Mouse (Mus musculus): ENCODE measurements around the gene Gm26992. TPM values are rescaled to one million over a fixed set of nuclear protein-coding genes. Genes with fewer than 3 reads are reported as not detected.

Gm26992 gene
- total RNA-seq, 4 experiments from 2014 or later: not detected

DNA sequence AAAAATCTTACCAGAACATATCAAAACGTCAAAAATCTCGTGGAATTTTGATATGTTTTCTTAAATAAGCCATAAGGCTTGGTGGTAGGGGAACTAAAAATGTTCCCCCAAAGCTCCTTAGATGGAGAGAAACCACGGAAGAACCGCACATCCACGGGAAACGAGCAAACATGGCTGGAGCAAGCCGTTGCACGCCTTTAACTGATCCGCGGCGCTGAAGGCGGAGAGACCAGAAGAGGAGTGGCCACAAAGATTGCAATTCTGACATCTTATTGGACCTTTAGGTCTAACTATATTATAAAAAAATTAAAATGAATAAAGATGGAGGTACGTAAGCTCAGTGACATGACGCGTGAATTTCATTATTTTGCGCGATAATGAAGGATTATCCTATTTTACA, 61.2 kb downstream of the Gm26992 start:
- no peak for DNase-seq (ENCODE audit: low spot score)

DNA sequence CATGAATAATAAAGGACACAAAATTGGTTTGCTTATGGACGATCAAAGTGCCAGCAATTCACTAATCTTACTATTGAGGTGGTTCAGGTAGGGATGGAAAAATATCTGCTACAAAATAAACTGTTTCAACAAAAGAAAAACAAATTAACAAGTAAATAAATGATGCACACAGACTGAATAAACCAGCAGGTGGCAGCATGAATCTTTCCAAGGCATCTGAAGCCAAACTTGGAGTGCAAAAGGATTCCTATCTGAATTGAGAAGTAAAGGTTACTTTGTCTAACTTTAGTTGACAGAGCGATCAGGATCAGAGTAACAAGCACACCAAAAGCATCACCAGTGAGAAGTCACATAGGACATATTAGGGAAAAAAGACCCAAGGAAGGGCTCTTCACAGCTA, 62.2 kb downstream of the Gm26992 start:
- DNase-seq (ENCODE audit: low spot score): peak; percentile 25

DNA sequence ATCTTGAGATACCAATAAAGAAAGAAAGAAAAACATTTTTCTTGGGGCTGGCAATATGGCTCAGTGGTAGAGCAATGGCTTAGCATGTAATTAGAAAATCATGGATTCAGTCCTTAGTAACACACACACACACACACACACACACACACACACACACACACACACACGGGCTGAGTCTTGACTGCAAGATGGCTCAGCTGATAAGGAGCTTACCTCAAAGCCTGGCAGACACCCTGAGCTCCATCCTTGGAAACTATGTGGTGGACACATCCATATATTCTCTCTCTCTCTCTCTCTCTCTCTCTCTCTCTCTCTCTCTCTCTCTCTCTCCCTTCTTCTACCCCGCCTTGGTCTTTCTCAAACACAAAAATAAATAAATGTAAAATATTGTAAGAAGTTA, 69.0 kb downstream of the Gm26992 start:
- DNase-seq (ENCODE audit: low spot score): no peak

DNA sequence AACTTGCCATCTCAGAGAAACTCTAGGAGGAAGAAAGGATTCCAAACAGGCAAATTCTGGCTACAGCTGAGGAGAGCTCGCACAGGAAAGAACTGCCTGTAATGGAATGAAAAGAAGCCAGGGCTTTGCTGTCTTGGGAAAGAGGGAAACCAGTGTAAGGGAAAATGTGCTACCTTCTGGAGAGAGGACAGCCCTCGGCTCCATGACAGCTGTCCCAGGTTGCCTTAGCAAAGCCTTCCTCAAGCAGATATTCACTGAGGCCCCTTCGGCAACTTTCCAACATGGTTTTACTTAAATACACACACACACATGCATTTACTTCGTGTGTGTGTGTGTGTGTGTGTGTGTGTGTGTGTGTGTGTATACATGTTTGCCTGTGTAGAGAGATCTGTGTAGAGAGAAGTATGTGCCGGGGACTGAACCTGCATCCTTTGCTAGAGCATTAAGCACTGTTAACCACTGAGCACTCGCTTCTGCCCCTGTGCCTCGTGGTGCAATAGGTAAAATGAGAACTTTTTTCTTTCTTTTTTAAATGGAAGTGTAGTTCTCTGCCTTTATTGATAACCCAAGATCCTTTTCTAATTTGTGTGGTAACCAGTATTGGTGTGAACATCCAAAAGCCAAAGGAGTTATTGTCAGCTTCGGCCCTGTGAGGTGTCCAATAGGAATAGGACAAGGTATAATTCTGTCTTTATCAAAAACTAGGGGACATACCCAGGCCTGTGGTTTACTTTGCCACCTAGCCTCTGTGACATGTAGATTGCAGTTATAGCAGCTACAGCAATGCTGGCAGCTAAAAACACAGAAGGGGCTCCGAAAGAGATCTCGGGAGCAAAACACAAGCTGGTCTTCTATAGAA, 70.8 kb downstream of the Gm26992 start:
- no peak for DNase-seq (ENCODE audit: low spot score)

DNA sequence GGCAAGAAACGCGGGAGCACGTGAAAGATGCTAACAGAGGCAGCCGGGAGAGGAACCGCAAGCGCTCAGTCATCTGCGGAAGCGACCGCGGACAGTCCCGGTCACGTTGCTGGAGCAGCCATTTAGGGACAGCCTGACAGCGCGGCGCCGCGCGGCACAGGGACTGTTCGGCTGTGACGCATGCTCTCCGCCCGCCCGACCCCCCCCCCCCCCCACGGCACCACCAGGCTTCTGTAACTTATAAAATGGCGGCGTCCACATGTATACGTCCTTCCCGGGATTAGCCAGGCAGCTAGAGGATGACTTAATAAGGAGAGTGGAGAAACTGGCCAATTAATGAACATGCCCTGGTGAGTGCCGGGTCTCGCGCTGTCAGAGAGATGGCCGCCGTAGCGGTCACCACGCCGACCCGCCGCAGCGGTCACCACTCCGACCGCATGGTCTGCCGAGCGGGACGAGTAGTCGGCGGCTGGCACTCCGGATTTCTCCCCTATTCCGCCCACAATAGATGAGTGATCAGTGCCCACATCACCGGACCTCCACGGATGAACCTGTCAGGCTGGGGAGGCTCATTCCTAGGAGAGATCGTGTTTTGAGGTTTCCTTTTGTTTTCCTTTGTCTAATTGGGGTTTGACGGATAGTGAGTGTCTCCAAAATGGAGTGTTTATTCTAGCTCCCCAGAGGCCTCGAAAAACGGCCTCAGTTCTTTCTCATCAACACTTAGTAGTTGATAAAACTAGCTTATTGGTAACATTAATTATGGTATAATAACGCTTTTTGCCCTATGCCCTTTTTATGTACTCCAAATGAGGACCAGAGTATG, 71.8 kb downstream of the Gm26992 start:
- DNase-seq (ENCODE audit: low spot score): peak; percentile 65

DNA sequence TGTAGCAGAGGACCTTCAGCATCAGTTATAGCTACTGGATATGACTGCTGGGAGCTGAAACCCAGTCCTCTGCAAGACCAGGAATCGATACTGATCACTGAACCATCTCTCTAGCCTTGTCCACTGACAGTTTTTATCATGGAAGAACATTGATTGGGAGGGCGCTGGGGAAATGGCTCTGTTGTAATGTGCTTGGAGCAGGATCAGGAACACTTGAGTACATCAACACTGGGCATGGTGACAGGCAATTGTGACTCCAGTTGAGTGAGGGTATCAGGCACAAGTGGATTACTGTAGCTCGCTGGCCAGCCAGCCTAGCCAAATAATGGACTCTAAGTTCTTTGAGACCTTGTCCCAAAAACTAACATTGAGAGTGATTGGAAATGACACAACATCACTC, 77.6 kb downstream of the Gm26992 start:
- DNase-seq (ENCODE audit: low spot score): peak; percentile 17

DNA sequence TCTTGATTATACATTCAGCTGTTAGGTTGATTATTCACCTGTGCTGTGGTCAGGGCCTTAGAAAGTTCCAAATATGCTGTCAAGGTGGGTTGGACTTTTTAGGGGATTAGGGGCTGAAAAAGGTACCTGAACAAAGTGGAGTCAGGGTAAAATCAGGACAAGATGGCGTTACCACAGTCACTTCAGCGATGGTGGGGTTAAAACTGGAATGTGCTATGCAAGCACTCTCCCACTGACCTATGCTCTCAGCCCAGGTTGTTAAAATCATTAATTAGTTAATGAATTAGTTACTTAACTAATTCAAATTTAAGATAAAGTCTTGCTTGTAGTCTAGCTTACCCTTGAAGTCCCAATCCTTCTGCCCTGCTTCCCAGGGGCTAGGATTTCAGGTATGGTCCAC, 78.3 kb downstream of the Gm26992 start:
- no peak for DNase-seq (ENCODE audit: low spot score)

DNA sequence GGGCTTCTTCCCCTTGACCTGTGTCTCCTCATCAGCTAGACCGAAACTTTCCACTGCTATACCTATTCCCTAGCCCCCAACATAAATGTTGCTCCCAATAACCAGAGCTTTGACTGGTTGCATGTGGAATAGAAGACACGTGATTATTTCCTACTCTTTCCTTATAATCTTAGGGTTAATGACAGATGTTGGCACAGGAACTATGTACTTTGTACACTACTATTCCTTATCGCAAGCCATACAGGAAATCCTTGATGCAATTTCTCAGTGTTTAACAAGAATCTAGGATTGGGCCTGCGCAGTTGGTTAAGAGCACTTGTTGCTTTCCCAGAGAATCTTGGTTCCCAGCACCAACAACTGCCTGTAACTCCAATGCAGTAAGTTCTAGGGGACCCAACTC, 86.4 kb downstream of the Gm26992 start:
- no peak for DNase-seq (ENCODE audit: low spot score)

DNA sequence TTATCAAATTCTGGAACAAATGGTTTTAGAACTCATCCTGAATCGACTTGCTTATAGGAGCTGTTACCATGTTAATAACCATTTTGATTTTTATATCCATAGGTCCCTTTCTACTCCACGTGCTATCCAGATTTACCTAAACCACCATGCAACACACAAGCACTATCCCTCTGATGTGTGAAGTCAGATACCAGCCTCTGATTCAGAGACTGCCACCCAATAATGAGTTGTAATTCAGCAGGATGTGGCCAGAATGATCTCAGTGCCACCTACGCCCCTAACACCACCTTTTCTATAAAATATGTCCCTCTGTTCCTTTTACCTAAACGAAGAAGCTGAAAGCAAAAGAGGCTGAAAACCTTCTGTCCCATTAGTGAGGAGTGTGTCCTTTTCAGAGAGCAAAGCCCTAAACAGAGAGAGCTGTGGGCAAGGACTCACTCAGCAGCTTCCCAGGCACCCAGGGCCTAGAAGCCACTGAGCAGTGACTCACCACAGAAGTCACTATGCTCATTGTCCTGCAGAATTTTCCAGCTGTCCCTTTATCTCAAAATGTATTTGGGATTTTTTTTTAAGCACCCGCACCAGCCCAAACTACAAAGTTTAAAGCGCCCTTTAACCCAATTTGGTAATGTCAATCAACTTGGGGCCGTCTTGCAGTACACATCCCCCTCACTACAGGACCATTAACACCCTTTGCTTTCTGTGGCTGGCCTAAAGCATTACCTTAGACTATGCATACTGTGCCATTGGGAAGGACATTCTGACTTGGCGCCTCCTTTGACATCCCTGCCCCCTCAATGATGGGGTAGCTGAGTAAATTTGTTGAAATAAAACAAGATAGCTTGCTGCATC, 87.6 kb downstream of the Gm26992 start:
- DNase-seq (ENCODE audit: low spot score): no peak

DNA sequence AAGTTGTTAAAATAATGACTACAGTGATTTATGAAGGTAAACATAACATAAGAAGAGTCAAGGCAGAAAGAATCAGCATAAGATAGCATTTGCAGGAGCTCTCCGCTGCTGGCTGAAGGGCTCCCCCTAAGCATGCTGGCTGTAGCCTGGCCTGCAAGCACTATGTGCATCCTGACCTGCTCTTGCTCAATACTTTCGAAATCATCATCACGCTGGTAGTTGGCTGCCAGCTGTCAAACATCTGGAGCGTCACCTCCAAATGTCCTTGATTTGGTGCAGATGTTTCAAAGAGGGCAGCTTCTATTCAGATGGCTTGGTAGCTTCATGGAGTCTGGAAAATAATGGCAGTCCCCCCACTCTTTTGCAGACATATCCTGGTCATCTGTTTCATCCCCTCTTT, 93.0 kb downstream of the Gm26992 start:
- DNase-seq (ENCODE audit: low spot score): no peak

DNA sequence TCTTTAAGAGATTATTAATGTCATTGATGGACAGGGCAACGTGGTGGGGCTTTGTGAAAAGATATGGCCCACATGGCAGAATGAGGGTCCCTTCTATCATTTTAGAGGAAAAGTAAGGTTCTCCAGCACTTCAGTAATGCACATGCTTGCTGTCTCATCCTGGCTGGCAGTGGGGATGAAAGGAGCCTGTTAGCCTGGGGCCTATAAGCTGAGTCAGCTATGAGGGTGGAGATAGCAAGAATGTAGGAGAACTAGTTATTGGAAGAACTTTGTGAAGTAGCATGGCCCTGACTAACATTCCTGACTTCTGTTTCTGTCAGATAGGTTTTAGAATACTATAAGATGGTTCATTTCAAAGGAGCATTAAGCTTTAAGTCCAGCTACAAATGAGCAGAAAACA, 93.5 kb downstream of the Gm26992 start:
- DNase-seq (ENCODE audit: low spot score): no peak

DNA sequence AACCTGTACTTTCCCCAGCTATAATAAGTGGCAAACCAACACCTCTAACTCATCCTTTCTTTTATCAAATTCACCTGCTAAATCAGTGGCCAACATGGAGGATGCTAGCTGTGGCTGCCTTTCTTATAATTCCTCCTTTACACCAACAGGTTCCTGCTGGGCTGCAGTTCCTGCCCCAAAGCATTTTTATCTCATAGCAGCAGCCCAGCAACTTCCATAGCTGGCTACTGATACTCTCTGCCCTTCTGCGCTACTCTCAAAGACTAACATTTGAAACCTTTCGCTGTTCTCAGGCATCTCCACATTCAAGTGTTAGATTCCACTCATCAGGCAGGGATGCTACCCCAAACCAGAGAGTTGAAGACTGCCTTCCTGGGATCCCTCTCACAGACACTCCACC, 97.0 kb downstream of the Gm26992 start:
- DNase-seq (ENCODE audit: low spot score): no peak

DNA sequence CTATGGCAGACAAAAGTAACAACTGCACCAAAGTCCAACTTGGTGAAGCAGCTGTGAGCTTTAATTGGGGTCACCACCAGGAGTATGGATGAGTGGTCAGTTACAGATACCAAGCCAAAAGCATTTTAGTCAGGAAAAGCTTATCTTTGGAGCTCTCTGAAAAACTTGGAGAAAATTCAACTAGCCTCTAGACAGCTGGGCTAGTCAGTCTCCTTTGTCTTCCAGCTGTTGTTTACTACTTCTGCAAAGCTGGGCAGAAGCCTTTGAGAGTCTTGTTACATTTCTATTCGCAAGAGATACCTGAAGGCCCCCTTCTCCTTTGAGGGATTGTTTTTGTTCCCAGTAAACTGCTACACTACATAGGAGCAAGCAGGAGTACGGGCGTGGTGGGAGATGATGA, 97.7 kb downstream of the Gm26992 start:
- DNase-seq (ENCODE audit: low spot score): no peak

DNA sequence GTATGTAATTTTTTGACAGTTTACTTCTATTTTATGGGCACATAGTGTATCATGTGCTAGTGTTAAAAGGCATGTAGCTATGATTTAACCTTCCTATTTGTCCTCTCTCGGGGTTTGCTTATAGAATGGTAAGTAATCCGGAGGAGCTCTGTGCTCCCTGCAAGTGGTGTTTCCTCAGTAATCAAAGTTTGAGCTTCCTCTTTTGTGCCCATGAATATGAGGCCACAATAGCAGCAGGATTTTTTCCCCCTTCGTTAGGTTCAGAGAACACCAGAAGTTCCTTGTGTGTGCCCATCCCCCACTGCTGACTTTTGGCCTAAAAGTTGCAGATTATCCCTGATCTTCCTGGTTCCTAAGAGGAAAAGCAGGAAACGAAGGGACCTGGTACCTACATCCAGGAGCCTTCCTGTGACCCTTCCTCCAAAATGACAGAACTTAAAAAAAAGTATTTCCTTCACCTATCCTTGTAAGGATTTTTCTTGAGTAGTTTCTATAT, 99.5 kb downstream of the Gm26992 start:
- DNase-seq (ENCODE audit: low spot score): no peak

DNA sequence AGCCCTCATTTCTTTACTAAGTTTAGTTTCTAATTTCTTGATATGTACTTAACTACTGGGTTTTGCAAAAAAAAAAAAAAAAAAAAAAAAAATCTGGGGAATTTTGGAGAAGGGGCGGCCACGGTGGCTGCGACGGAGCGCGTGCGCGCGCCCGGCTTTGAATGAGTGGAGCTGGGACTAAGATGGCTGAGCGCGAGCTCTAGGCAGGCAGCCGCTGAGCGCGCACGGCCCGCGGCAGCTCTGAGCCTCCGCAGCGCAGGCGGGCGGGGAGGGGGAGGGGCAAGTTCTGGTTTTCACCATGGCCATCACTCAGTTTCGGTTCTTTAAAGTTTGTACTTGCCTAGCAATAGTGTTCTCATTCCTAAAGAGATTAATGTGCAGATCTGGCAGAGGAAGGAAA, 107.4 kb downstream of the Gm26992 start:
- DNase-seq (ENCODE audit: low spot score): peak; percentile 42

Other genes with a start within 250 kb of the Gm26992 start
- gene Nap1l2, start 235.4 kb upstream of the Gm26992 start, total RNA-seq (2022): not detected
- gene Cdx4, start 100.6 kb upstream of the Gm26992 start, total RNA-seq (2022): not detected
- under 1 TPM; 0.62 to 0.94 (median 0.67) TPM for gene Chic1, start 65.5 kb upstream of the Gm26992 start, total RNA-seq (2022)
- gene Tsx, start 7.5 kb upstream of the Gm26992 start, total RNA-seq (2022): not detected
- gene Zcchc13, start 208.6 kb downstream of the Gm26992 start, total RNA-seq (2022): not detected